Mouse (Mus musculus) layer of hippocampus, adult 18-20 months (tissue): Measurements from ENCODE around the gene Gas1. TPM values are rescaled to one million over a fixed set of nuclear protein-coding genes. Genes with fewer than 3 reads are reported as not detected.

Experiments used
- DNase-seq, 2 experiments: peaks; one replicate each; pipeline ENCODE4 v3.0.0; 2022; ENCODE audit warnings: low spot score in 2 of 2
- total RNA-seq, 2 experiments: library from RNA; stranded (reverse); gene quantifications; 2 replicates each; pipeline ENCODE4 v1.2.3; 2021

Gene Gas1
- total RNA-seq, 2 experiments from 2014 or later, result 7.9 to 9.6 TPM

- no peak for DNase-seq
Measured at GRCm38 (mm10) chr13:60173591-60174524, 3.3 kb downstream of the Gas1 start.

DNA sequence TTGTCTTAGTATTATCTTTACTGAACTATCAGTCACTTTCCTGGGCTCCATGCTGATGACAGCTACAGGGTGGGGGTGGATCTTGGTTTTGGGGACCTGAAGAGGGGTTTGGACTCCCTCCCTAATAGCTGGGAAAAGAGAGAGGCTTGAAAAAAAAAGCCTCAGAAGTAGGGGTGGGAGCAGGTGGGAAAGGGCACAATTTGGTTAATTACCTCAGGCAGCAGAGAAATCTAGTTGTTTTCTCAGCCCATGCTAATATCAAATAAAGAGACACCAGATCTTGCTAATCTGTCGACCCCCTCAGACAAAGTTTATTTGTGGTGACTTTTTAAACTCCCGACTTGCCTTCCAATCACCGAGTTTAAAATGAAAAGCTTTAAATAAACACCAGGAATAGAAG is 4.0 kb downstream of the Gas1 start:
- no peak for DNase-seq

DNA sequence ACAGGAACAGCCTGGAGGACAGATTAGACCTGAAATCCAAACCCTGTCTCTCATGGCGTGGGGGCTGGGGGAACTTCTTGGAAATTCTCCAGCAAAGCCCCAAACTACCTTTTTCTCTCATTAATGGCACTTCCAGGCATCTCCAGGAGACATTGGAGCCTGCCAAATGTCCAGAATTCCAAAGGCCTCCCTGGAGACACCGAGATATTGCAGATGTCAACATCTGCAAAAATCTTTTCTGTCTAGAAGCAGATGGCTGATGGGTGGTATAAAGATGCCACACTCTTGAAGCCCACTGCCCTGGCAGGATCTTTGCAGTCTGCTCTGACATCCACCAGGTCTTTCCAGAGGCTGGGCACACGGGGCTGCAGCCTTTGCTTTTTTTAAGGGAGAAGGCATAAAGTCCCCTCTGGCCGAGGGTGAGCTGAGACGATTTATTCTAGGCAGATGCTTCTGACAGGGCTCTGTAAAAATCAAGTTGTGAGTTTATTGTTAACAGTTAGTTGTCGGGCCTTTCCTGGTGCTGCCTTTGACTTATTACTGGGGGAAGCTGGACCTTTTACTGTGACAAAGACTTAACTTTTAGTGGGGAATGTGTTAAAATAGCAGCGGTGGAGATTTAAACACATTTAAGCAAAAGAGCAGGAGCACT is 4.7 kb downstream of the Gas1 start:
- DNase-seq, result no peak

DNA sequence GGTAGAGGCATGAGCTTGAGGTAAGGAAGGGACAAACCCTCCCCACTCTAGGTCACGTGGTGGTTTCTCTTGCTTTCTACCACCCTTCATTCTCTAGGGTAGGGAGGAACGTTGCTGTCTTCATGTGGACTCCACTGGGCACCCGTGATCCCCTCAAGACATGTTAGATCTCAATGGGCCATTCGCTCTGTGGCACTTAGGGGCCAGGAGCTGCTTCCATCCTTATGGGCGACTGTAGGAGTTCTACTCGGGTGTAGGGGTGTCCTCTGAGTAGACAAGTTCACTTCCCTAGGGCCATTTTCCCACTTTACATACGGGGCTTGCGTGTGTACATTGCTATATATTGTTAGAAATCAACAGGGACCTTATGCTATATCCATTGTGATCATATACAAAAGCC is 5.4 kb downstream of the Gas1 start:
- no peak for DNase-seq

DNA sequence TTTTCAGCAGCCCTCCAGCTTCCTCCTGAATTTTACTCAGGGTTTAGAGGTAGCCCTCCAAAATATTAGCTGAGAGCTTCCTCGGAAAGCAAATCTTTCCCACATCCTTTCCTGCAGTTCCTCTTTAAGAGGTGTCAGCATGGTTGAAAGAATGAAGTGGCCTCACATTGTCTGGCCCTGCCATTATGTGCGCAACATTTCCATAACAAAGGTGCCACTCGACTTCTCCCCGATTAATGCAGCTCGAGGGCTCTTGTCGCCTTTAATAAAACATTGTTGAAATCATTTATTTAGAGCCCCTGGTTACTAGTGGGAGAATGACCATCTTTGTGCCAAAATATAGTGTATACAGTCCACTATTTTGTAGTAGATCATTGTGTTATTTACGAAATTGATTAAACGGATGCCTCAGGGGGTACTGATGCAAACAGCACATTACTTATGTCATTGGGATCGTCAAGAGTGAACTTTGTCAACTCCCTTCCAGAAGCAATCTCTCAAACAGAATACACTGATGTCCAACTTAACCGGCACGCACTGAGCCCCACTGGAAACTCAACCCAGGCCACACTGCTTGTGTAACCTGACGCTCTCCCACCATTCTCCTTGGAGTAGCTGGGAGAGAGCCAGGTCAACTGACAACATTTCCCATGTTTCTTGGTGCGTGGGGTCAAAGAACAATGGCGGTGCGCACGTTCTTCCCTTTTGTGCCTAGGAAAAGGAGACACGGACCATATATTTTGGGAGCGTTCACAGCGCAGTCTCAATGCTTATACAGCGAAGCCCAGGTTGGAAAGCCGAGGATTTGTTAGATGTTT is 6.1 kb downstream of the Gas1 start:
- DNase-seq, result no peak

DNA sequence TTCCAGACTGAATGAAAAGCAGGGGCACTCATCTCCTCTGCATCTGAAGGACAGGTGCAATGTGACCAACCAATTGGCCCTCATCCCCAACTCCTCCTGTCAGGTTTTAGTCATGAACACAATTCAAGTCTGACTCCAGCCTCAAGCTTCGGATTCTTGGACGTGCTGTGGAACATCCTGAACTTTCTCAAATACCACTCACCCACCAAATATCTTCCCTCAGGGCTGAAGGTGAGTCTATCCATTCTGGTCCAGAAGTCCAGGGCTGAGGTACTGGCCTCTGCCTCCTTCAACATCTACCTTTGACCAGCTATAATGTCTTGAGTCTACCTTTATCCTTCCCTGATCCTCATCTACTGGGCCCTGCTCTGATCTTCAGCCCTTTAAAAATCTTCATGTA is 8.1 kb downstream of the Gas1 start:
- DNase-seq, result no peak

DNA sequence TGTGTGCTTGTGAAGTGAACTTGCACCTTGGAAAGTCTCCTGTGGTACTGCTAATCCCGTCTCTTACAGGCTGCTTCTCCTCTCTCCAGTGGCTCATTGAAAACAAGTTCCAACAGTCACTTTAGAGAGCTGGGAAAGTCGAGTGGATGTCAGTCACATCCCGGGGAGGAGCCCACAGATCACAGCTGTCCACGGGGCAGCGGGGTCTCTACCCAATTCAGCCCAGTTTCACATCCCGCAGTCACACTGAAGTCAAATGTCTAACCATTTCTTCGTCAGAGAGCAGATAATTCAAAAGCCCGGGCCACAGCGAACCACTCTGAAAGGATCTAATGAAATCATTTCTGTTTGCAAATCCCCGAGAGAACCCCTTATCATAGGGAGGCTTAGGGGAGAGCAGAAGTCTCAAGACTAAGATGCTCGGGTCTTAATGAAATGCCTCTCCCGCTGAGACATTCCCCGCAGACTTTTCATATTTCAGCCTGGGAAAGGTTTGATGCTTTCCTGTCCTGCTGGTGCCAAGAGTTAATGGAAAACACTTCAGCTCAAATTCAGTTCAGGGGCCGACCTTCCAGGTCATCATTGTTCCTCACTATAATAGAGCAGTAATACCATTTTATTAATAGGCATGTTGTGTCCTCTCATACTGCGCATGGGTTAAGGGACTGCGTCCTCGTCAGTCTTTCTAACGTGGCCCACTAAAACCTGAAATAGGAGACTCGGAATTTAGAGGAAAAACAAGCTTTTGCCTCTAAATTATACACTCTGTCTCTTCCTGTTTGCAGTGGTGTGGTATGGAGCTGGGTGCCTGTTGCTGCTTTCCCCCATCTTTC is 20.7 kb downstream of the Gas1 start:
- no peak for DNase-seq

- DNase-seq, result no peak
Measured at GRCm38 (mm10) chr13:60154170-60154569, 23.0 kb downstream of the Gas1 start.

DNA sequence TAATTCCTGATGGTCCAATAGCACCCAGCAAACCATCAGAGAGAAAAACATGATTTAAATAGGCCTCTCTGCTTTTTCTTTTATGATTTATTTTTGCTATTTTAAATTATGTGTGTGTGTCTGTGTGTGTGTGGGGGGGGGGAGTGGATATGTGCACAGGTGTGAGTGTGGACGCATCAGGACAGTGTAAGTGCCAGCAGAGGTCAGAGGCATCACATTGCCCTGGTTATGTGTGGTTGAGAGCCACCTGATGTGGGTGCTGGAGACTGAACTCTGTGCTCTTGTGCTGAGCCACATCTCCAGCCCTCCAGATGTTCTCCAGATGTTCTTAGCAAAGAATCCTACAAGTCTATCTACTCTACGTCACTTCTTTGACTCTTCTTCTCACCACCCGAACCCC is 28.9 kb downstream of the Gas1 start:
- DNase-seq, result no peak

GRCm38 (mm10) chr13:60147857-60148181 is 29.3 kb downstream of the Gas1 start:
- DNase-seq, result no peak

DNA sequence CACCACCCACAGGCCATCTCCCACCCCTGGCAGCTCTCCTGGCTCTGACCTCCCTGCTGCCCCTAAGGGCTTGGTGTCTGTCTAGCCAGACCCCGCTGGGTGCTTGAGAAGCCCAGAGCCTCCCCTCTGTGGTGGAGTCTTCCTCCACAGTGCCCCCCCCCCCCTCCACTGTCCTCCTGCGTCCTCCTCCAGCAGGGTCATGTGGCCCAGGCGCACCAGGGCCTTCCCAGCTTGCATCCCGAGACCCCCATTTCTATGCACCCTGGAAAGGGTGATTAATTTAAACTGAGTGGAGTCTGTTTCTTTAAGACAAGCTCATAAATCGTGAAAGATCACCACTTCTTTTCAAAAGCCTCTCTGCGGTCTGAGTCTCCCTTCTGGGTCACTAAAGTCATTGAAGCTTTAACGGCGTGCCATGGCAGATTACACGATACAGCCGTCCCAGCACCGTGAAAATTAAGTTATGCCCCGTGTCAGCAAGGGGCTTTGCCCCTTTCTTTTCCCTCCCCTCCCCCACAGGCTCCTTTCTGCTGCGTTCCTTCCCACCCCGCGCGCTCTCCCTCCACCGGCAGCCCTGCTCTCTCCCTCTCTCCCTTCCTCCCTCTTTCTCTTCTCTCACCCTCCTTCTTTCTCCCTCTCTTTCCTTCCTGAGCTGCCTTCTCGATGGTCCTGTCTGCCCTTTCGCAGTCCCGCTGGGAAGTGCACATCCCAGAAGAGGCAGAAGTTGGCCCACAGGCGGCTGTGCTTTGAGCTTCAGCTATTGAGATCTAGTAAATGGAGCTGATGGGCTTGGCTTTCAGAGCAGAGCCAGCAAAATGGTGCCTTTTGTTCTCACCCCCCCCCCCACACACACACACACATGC is 29.9 kb downstream of the Gas1 start:
- no peak for DNase-seq

- no peak for DNase-seq
Measured at GRCm38 (mm10) chr13:60146231-60146630, 30.9 kb downstream of the Gas1 start.

DNA sequence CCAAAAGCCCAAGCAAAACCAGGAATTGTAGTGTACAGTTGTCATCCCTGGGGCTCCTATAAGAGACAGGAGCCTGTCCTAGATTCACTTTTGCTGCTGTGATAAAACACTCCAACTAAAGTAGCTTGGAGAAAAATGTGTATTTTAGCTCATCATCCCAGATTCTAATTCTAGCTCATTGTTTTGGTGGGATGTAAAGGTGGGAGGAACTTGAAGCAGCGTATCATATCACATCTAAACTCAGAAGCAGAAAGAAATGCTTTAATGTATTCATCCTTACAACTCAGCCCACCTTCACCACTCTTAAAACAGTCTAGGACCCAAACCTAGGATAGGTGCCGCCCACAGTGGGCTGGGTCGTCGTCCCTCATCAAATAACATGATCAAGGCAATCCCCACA is 40.2 kb downstream of the Gas1 start:
- DNase-seq, result no peak

DNA sequence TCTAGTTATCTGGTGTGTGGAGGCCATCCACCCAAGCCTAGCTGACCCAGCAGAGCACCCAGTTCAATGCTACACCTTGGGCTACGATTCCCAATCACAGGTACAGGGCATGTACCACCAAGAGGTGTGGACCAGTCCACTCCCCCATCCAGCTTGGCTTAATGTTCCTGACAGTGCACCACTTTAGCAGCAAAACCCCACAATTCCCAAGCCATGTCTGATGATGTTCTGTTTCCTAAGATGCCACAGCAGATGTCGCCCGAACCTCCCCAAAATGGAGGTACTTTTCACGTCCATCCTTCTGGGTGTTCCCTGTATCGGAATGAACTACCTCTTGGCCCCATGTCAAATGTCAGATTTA is 42.7 kb downstream of the Gas1 start:
- DNase-seq, result no peak

DNA sequence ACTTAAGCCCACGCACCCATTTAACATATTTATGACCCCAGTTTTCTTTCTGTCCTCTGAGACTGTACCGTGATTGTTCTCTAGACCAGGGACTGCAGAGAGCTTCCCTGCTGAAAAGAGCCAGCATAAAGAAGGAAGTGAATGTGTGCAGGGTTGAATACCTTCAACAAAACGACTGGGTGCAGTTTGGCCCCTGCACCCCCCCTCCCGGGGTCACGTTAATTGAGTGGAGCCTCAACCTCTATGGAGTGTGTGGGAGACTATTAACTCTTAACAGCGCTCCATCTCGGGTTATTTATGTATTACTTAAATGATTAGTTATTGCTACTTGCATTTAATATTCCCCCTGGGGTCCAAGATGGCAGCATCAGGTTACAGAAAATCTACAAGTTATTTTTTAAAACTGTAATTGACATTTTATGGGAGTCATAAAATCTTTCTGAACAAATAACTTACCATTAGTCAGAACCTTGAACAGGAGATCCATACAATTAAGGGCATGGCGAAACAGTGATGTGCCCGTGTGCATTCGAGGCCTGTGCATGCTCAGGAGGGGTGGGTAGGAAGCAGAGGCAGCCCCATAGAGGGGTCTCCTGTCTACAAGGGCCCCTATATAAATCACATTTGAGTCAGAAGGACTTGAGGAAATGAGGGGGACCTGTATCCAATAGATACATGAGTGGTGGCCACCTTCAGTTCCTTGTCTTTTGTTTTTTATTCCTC is 43.3 kb downstream of the Gas1 start:
- DNase-seq, result no peak

- no peak for DNase-seq
Measured at GRCm38 (mm10) chr13:60131771-60132170, 45.4 kb downstream of the Gas1 start.

GRCm38 (mm10) chr13:60129541-60129940 is 47.6 kb downstream of the Gas1 start:
- no peak for DNase-seq

GRCm38 (mm10) chr13:60126338-60126737 is 50.8 kb downstream of the Gas1 start:
- DNase-seq, result no peak

DNA sequence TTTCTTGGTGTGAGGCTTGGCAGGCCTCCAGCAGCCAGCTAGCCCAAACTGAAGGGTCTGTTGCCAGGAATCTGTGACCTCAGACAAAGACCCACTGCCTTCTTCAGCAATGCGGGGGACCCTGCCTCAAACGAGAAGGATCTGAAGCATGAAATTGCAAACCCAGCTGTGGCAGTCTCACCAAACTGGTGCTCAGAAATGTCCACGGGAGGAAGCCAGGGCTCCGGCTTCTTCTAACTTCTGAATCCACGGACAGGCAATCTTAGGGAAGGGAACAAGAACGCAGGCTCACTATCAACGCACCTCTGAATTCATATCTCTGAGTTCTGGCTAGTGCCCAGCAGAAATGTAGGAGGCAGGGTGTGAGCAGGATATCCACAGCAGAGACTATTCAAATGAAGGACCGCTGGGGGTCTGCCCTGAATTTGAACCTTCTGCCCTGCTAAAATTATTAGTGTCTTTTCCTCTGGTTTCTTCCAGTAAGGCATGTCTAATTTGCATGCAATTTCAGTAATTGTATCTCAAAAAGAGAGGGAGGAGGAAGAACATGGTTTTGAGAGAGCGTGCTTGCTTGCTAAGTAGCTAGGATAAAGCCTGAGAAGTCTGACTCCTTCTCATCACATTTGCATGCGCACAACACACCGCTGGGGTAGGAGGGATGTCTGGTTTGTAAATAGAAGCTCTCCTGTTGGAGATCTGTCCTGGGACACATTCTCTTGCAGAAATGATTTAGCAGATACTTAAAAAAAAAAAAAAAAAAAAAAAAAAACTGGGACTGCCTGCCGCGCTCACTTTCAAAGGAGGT is 51.5 kb downstream of the Gas1 start:
- no peak for DNase-seq
